Mouse (Mus musculus): Measurements from ENCODE around the gene Gm20388. TPM values are rescaled to one million over a fixed set of nuclear protein-coding genes. Genes with fewer than 3 reads are reported as not detected.

Gm20388 gene
- polyA plus RNA-seq, 1 experiment from 2014 or later, result 2.5 TPM

GRCm38 (mm10) chr8:124286461-124287124, 4376.0 kb downstream of the Gm20388 start:
- no peaks in the 10 kb centered on the region for H3K27me3 ChIP-seq (ENCODE audit: low read depth, poor library complexity, severe bottlenecking)
- no peaks in the 10 kb centered on the region for H3K36me3 ChIP-seq
- WGBS, result 69% methylated on average over 4 of the region's 4 CpGs
- H3K9me3 ChIP-seq (replicated peaks), result no peaks in the 10 kb centered on the region
- H3K4me3 ChIP-seq, result no peak overlapping the region
- peaks cover 46% of the 10 kb centered on the region for H3K4me1 ChIP-seq
- DNase-seq (ENCODE audit: low spot score), result no peak
- H3K27ac ChIP-seq, result peak overlapping the region; percentile 59; the same call in 1 of the 2 replicates

- peaks cover 40% of the 10 kb centered on the region for H3K4me1 ChIP-seq
- H3K27ac ChIP-seq, result no peak overlapping the region
Observed at GRCm38 (mm10) chr8:124288215-124288864, 4377.7 kb downstream of the Gm20388 start.

GRCm38 (mm10) chr8:124289481-124290050, 4378.9 kb downstream of the Gm20388 start:
- H3K4me1 ChIP-seq, result peaks cover 40% of the 10 kb centered on the region
- DNase-seq (ENCODE audit: low spot score), result no peak
- 93% methylated on average over 5 of the region's 5 CpGs for WGBS
- H3K27ac ChIP-seq, result no peak overlapping the region
- H3K4me3 ChIP-seq, result no peak overlapping the region
- H3K27me3 ChIP-seq (ENCODE audit: low read depth, poor library complexity, severe bottlenecking), result no peaks in the 10 kb centered on the region
- no peaks in the 10 kb centered on the region for H3K9me3 ChIP-seq (replicated peaks)
- no peaks in the 10 kb centered on the region for H3K36me3 ChIP-seq

More at GRCm38 (mm10) chr8:124288215-124288864, 4377.7 kb downstream of the Gm20388 start:
- Histone ChIP-seq H3K36me3 (no peaks in the 10 kb centered on the region), H3K27me3 (ENCODE audit: low read depth, poor library complexity, severe bottlenecking) (no peaks in the 10 kb centered on the region), H3K9me3 (replicated peaks) (no peaks in the 10 kb centered on the region), H3K4me3 (no peak overlapping the region)
- no peak for DNase-seq (ENCODE audit: low spot score)
- WGBS, result 84% methylated on average over 4 of the region's 4 CpGs

- H3K4me1 ChIP-seq, result peaks cover 32% of the 10 kb centered on the region
- no peaks in the 10 kb centered on the region for H3K9me3 ChIP-seq (replicated peaks)
- no peak overlapping the region for H3K4me3 ChIP-seq
- WGBS, result 93% methylated on average over 9 of the region's 9 CpGs
- no peak for DNase-seq (ENCODE audit: low spot score)
- no peak overlapping the region for H3K27ac ChIP-seq
- H3K36me3 ChIP-seq, result peaks cover 7% of the 10 kb centered on the region; the same call in 1 of the 2 replicates
- H3K27me3 ChIP-seq (ENCODE audit: low read depth, poor library complexity, severe bottlenecking), result no peaks in the 10 kb centered on the region
Observed at GRCm38 (mm10) chr8:124290911-124291691, 4380.5 kb downstream of the Gm20388 start.

GRCm38 (mm10) chr8:124291693-124292092, 4381.1 kb downstream of the Gm20388 start:
- peaks cover 26% of the 10 kb centered on the region for H3K4me1 ChIP-seq
- H3K4me3 ChIP-seq, result no peak overlapping the region
- WGBS, result 95% methylated on average over 5 of the region's 5 CpGs
- no peak overlapping the region for H3K27ac ChIP-seq
- peaks cover 13% of the 10 kb centered on the region for H3K36me3 ChIP-seq
- H3K27me3 ChIP-seq (ENCODE audit: low read depth, poor library complexity, severe bottlenecking), result no peaks in the 10 kb centered on the region
- no peak for DNase-seq (ENCODE audit: low spot score)
- H3K9me3 ChIP-seq (replicated peaks), result no peaks in the 10 kb centered on the region

- no peak for DNase-seq (ENCODE audit: low spot score)
- Histone ChIP-seq H3K27ac (0 out of 2 replicates have a peak overlapping the region, but pooled peaks have one; percentile 19), H3K36me3 (peaks cover 21% of the 10 kb centered on the region), H3K4me3 (no peak overlapping the region), H3K9me3 (replicated peaks) (no peaks in the 10 kb centered on the region), H3K27me3 (ENCODE audit: low read depth, poor library complexity, severe bottlenecking) (no peaks in the 10 kb centered on the region), H3K4me1 (peaks cover 20% of the 10 kb centered on the region)
- 88% methylated on average over 9 of the region's 9 CpGs for WGBS
Observed at GRCm38 (mm10) chr8:124292965-124293364, 4382.3 kb downstream of the Gm20388 start.

- H3K36me3 ChIP-seq, result peaks cover 21% of the 10 kb centered on the region
Observed at GRCm38 (mm10) chr8:124294425-124294824, 4383.8 kb downstream of the Gm20388 start.

GRCm38 (mm10) chr8:124294900-124295299, 4384.3 kb downstream of the Gm20388 start:
- Histone ChIP-seq H3K36me3 (peaks cover 21% of the 10 kb centered on the region), H3K4me3 (no peak overlapping the region), H3K9me3 (replicated peaks) (no peaks in the 10 kb centered on the region), H3K27me3 (ENCODE audit: low read depth, poor library complexity, severe bottlenecking) (no peaks in the 10 kb centered on the region), H3K4me1 (peaks cover 20% of the 10 kb centered on the region), H3K27ac (no peak overlapping the region)
- WGBS, result 73% methylated on average over 10 of the region's 10 CpGs
- DNase-seq (ENCODE audit: low spot score), result no peak

More at GRCm38 (mm10) chr8:124294425-124294824, 4383.8 kb downstream of the Gm20388 start:
- Histone ChIP-seq H3K9me3 (replicated peaks) (no peaks in the 10 kb centered on the region), H3K27ac (0 out of 2 replicates have a peak overlapping the region, but pooled peaks have one; percentile 9), H3K4me3 (no peak overlapping the region), H3K4me1 (peaks cover 20% of the 10 kb centered on the region), H3K27me3 (ENCODE audit: low read depth, poor library complexity, severe bottlenecking) (no peaks in the 10 kb centered on the region)
- WGBS, result 76% methylated on average over 6 of the region's 6 CpGs
- DNase-seq (ENCODE audit: low spot score), result no peak

- H3K4me3 ChIP-seq, result no peak overlapping the region
- H3K9me3 ChIP-seq (replicated peaks), result no peaks in the 10 kb centered on the region
- peaks cover 20% of the 10 kb centered on the region for H3K4me1 ChIP-seq
- no peaks in the 10 kb centered on the region for H3K27me3 ChIP-seq (ENCODE audit: low read depth, poor library complexity, severe bottlenecking)
- DNase-seq (ENCODE audit: low spot score), result no peak
- peaks cover 21% of the 10 kb centered on the region for H3K36me3 ChIP-seq
- 89% methylated on average over 6 of the region's 6 CpGs for WGBS
- no peak overlapping the region for H3K27ac ChIP-seq
Observed at GRCm38 (mm10) chr8:124295357-124295756, 4384.7 kb downstream of the Gm20388 start.

GRCm38 (mm10) chr8:124301512-124301911, 4390.9 kb downstream of the Gm20388 start:
- 0 out of 2 replicates have a peak, but pooled peaks cover 6% of the 10 kb centered on the region for H3K4me1 ChIP-seq
- no peaks in the 10 kb centered on the region for H3K9me3 ChIP-seq (replicated peaks)
- H3K36me3 ChIP-seq, result peaks cover 32% of the 10 kb centered on the region
- H3K27ac ChIP-seq, result no peak overlapping the region; the same call in 1 of the 2 replicates
- no peak overlapping the region for H3K4me3 ChIP-seq
- no peaks in the 10 kb centered on the region for H3K27me3 ChIP-seq (ENCODE audit: low read depth, poor library complexity, severe bottlenecking)
- WGBS, result 95% methylated on average over 4 of the region's 4 CpGs
- DNase-seq (ENCODE audit: low spot score), result no peak

GRCm38 (mm10) chr8:124301935-124302555, 4391.4 kb downstream of the Gm20388 start:
- Histone ChIP-seq H3K4me1 (0 out of 2 replicates have a peak, but pooled peaks cover 6% of the 10 kb centered on the region), H3K9me3 (replicated peaks) (no peaks in the 10 kb centered on the region), H3K27ac (no peak overlapping the region; the same call in 1 of the 2 replicates), H3K4me3 (no peak overlapping the region), H3K36me3 (peaks cover 32% of the 10 kb centered on the region), H3K27me3 (ENCODE audit: low read depth, poor library complexity, severe bottlenecking) (no peaks in the 10 kb centered on the region)
- WGBS, result 89% methylated on average over 7 of the region's 7 CpGs
- no peak for DNase-seq (ENCODE audit: low spot score)
